Mouse (Mus musculus) CD4-positive helper T cell, adult 2 months (primary cell): ENCODE measurements around the gene Olfr1099.

Experiments used
- DNase-seq: peaks from one replicate; pipeline ENCODE4 v3.0.0-alpha.2; 2012; ENCODE audit warnings: low read depth, missing footprints, low spot score

The Olfr1099 gene

GRCm38 (mm10) chr2:86960593-86960992, at the start of gene Olfr1099:
Olfr1099 (minus strand) TSS chr2:86960693.
- no peak for DNase-seq

- no peak for DNase-seq
Observed at GRCm38 (mm10) chr2:86998098-86998497, 37.6 kb upstream of the Olfr1099 start, which contains the start of gene Olfr1102. Olfr1102 (plus strand) TSS chr2:86998398.

GRCm38 (mm10) chr2:86991121-86991520, 30.6 kb upstream of the Olfr1099 start, which contains the start of gene Olfr1101:
Olfr1101 (minus strand) TSS chr2:86991221.
- no peak for DNase-seq

- DNase-seq: no peak
Observed at GRCm38 (mm10) chr2:86979854-86980253, 19.4 kb upstream of the Olfr1099 start, which contains the start of gene Olfr1100. Olfr1100 (minus strand) TSS chr2:86979954.

GRCm38 (mm10) chr2:86926557-86926956, 33.9 kb downstream of the Olfr1099 start:
- DNase-seq: no peak

- DNase-seq: no peak
Observed at GRCm38 (mm10) chr2:86924445-86924844, 36.0 kb downstream of the Olfr1099 start, which contains the start of gene Olfr1098. Olfr1098 (minus strand) TSS chr2:86924545.

- DNase-seq: no peak
Observed at GRCm38 (mm10) chr2:86905647-86906046, 54.8 kb downstream of the Olfr1099 start.
